Mouse (Mus musculus): ENCODE results near the gene Amdhd2.

DNA sequence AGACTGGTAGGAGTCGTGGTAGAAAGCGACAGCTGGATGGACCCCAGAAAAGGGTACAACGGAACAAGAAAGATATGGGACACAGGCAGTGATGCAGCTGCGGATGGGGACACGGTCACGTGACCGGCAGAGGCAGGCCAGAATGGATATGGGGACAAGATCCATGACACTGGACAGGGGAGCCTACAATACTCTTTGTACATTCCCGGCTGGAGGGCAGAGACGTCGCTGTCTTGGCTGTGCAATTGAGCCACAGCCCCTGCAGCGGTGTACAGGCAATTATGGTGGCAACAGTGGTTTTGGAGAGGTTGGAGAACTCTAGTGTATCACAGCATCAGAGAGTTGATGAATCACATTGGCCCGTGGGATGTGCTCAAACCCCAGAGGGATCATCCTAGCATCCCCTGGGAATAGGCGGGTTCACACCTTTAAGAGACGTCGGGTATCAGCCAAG lies 42.4 kb upstream of the Amdhd2 start:
- no peak for TF ChIP-seq CTCF (IDR thresholded peaks at IDR 0.05; ENCODE audit: borderline replicate concordance, control insufficient read depth, extremely low read depth, insufficient read depth, low read length, poor library complexity)
- TF ChIP-seq POLR2A (IDR thresholded peaks at IDR 0.05; ENCODE audit: control insufficient read depth, extremely low read depth, insufficient read depth, low read length, poor library complexity): no peak
